Mouse (Mus musculus): ENCODE measurements around the gene Plekhg5.
A peak's percentile ranks its signal among the peaks of the same experiment; 100 is the strongest.

- TF ChIP-seq POLR2A (IDR thresholded peaks at IDR 0.05; ENCODE audit: borderline replicate concordance, low read depth, low read length) (no peak), CTCF (IDR thresholded peaks at IDR 0.05; ENCODE audit: low read depth, low read length) (peak; percentile 30; the same call in 1 of the 2 replicates)
Measured at GRCm38 (mm10) chr4:152134507-152134906, 62.2 kb downstream of the Plekhg5 start.
